Mouse (Mus musculus): ENCODE data around the gene Exoc2. TPM values are rescaled to one million over a fixed set of nuclear protein-coding genes. Genes with fewer than 3 reads are reported as not detected.

Gene Exoc2
- polyA plus RNA-seq, 1 experiment, result 10.2 TPM

DNA sequence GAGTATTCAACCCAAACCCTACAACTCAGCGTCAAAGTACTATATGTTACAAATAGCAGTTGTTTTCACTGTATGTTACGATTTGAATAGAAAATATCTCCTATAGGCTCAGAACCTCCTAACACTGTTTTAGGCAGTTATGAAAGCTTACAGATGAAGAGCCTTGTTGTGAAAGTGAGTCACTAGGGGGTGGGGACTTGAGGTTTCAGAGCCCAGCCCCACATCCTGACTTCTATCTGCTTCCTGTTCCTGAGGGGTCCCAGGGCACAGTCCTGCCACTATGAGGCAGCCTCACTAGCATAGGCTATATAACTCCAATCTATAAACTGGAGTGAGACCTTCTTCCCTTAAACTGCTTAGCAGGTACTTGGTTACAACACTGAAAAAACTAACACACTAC lies 1.8 kb downstream of the Exoc2 start:
- TF ChIP-seq CTCF (conservative IDR thresholded peaks at IDR 0.05; ENCODE audit: insufficient read depth, insufficient read length, low read depth, low read length) (no peak), POLR2A (IDR thresholded peaks at IDR 0.05; ENCODE audit: low read depth, low read length) (no peak)
- H3K27ac ChIP-seq (ENCODE audit: insufficient read depth, low read depth, low read length), result no peak overlapping the region
- no peak for DNase-seq
- no peaks in the 10 kb centered on the region for H3K27me3 ChIP-seq (replicated peaks; ENCODE audit: control insufficient read depth, insufficient read depth, low read length)
- H3K36me3 ChIP-seq (ENCODE audit: control insufficient read depth, insufficient read depth, low read length), result no peaks in the 10 kb centered on the region
- WGBS, result 85% methylated on average over 2 of the region's 2 CpGs
- peaks cover 3% of the 10 kb centered on the region; the same call in 1 of the 2 replicates for H3K4me1 ChIP-seq (ENCODE audit: control insufficient read depth, insufficient read depth, low read length)
- no peak overlapping the region for H3K4me3 ChIP-seq (ENCODE audit: insufficient read depth, low read depth, low read length)

DNA sequence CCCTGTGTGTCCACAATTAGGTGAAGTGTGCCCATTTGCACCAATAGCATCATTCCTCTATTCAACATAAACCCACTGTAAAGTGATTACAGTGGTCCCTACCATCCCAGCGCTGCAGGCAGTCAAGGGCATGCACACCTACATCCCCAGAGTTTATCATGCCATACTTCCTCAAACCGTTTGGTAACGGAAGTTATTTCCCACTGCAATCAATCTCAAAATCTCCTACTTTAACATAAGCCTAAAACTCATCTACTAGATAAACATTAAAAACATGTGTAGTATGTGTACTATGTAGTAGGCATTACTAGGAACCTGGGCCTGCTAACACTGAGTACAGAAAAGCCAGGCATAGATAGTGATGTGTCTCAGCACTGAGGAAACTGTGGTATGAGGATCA lies 2.8 kb downstream of the Exoc2 start:
- TF ChIP-seq CTCF (conservative IDR thresholded peaks at IDR 0.05; ENCODE audit: insufficient read depth, insufficient read length, low read depth, low read length), result no peak
- no peak for TF ChIP-seq POLR2A (IDR thresholded peaks at IDR 0.05; ENCODE audit: low read depth, low read length)
- Histone ChIP-seq H3K4me3 (ENCODE audit: insufficient read depth, low read depth, low read length) (no peak overlapping the region), H3K27ac (ENCODE audit: insufficient read depth, low read depth, low read length) (no peak overlapping the region), H3K4me1 (ENCODE audit: control insufficient read depth, insufficient read depth, low read length) (peaks cover 3% of the 10 kb centered on the region; the same call in 1 of the 2 replicates), H3K27me3 (replicated peaks; ENCODE audit: control insufficient read depth, insufficient read depth, low read length) (no peaks in the 10 kb centered on the region), H3K36me3 (ENCODE audit: control insufficient read depth, insufficient read depth, low read length) (no peaks in the 10 kb centered on the region)
- no peak for DNase-seq
- WGBS, result 76% methylated on average over 3 of the region's 3 CpGs

DNA sequence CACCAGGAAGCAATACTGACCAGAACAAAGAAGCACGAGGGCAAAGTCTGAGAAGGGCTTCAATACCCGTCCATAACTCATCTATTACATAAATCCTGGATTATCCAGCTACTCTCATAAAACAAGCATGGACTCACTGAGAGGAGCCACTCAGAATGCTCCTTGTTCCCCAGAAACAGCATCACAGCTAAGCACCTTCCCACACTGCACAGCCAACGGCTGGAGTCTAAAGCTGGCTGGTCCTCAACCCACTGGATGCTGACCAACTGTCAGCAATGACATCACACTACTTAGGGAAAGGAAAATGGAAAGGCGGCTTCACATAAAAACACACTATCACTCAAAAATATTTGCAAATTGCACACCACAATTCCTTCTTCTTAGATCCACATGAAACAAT lies 5.6 kb downstream of the Exoc2 start:
- WGBS, result 56% methylated on average over 4 of the region's 4 CpGs
- H3K4me3 ChIP-seq (ENCODE audit: insufficient read depth, low read depth, low read length), result no peak overlapping the region
- peaks cover 3% of the 10 kb centered on the region; the same call in 1 of the 2 replicates for H3K4me1 ChIP-seq (ENCODE audit: control insufficient read depth, insufficient read depth, low read length)
- no peaks in the 10 kb centered on the region for H3K36me3 ChIP-seq (ENCODE audit: control insufficient read depth, insufficient read depth, low read length)
- H3K27me3 ChIP-seq (replicated peaks; ENCODE audit: control insufficient read depth, insufficient read depth, low read length), result no peaks in the 10 kb centered on the region
- TF ChIP-seq POLR2A (IDR thresholded peaks at IDR 0.05; ENCODE audit: low read depth, low read length) (no peak), CTCF (conservative IDR thresholded peaks at IDR 0.05; ENCODE audit: insufficient read depth, insufficient read length, low read depth, low read length) (no peak)
- DNase-seq, result peak; percentile 14
- no peak overlapping the region for H3K27ac ChIP-seq (ENCODE audit: insufficient read depth, low read depth, low read length)

DNA sequence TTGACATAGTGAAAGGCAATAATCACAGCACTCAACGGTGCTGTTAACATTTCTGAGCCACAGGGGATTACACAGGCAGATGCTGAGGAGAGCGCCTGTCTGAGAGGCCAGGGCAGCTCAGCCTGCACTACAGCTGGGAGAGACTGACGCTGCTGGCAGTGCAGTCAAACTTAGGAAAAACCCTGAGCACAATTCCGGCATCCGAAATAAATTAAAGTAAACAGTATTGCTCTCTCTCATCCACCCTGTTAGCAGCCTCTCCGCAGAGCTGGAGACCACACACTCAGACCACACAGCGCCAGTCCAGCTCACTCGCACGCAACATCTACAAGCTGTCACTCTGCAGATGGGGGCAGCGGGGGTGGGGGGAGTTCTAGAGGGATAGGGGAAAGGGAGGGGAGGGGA lies 7.4 kb downstream of the Exoc2 start:
- no peak for TF ChIP-seq POLR2A (IDR thresholded peaks at IDR 0.05; ENCODE audit: low read depth, low read length)
- no peak for TF ChIP-seq CTCF (conservative IDR thresholded peaks at IDR 0.05; ENCODE audit: insufficient read depth, insufficient read length, low read depth, low read length)
- peaks cover 3% of the 10 kb centered on the region; the same call in 1 of the 2 replicates for H3K4me1 ChIP-seq (ENCODE audit: control insufficient read depth, insufficient read depth, low read length)
- DNase-seq, result no peak
- no peaks in the 10 kb centered on the region for H3K27me3 ChIP-seq (replicated peaks; ENCODE audit: control insufficient read depth, insufficient read depth, low read length)
- WGBS, result 50% methylated on average over 10 of the region's 10 CpGs
- H3K27ac ChIP-seq (ENCODE audit: insufficient read depth, low read depth, low read length), result no peak overlapping the region
- no peaks in the 10 kb centered on the region for H3K36me3 ChIP-seq (ENCODE audit: control insufficient read depth, insufficient read depth, low read length)
- H3K4me3 ChIP-seq (ENCODE audit: insufficient read depth, low read depth, low read length), result no peak overlapping the region

DNA sequence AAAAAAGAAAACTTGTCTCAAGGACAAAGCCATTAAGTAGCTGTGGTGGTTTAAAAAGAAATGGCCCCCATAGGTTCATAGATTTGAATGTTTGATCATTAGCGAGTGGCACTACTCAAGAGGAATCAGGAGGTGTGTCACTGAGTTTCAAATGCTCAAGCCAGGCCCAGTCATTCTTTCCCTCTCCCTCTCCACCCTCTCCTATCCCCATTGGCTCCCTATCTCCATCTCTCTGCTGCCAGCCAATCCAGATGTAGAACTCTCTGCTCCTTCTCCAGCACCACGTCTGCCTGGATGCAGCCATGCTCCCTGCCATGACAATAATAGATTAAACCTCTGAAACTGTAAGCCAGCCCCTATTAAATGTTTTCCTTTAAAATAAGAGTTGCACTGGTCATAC lies 12.0 kb downstream of the Exoc2 start:
- DNase-seq, result no peak
- Histone ChIP-seq H3K27me3 (replicated peaks; ENCODE audit: control insufficient read depth, insufficient read depth, low read length) (no peaks in the 10 kb centered on the region), H3K27ac (ENCODE audit: insufficient read depth, low read depth, low read length) (no peak overlapping the region), H3K4me3 (ENCODE audit: insufficient read depth, low read depth, low read length) (no peak overlapping the region), H3K36me3 (ENCODE audit: control insufficient read depth, insufficient read depth, low read length) (no peaks in the 10 kb centered on the region), H3K4me1 (ENCODE audit: control insufficient read depth, insufficient read depth, low read length) (no peaks in the 10 kb centered on the region; the same call in 1 of the 2 replicates)
- 83% methylated on average over 2 of the region's 2 CpGs for WGBS
- no peak for TF ChIP-seq CTCF (conservative IDR thresholded peaks at IDR 0.05; ENCODE audit: insufficient read depth, insufficient read length, low read depth, low read length)
- no peak for TF ChIP-seq POLR2A (IDR thresholded peaks at IDR 0.05; ENCODE audit: low read depth, low read length)

DNA sequence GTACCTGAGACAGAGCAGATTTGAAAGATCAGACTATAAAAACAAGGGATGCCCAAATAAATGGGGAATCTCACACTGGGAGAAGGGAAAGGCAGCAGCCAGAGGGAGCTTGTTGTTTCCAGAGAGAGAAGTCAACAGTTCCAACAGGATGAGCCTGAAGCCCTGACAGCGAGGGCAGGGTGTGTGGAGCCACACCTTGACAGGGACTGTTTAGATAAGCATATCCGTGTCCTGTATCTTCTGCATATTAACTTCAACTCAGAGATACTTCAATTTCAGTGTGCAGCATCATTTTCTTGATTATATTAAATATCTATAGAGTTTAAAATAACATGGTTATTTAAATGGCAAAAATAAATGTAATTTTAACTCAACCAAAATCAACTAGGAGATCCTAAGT lies 13.2 kb downstream of the Exoc2 start:
- DNase-seq, result no peak
- TF ChIP-seq POLR2A (IDR thresholded peaks at IDR 0.05; ENCODE audit: low read depth, low read length), result no peak
- TF ChIP-seq CTCF (conservative IDR thresholded peaks at IDR 0.05; ENCODE audit: insufficient read depth, insufficient read length, low read depth, low read length), result no peak
- Histone ChIP-seq H3K4me3 (ENCODE audit: insufficient read depth, low read depth, low read length) (no peak overlapping the region), H3K27ac (ENCODE audit: insufficient read depth, low read depth, low read length) (no peak overlapping the region), H3K27me3 (replicated peaks; ENCODE audit: control insufficient read depth, insufficient read depth, low read length) (no peaks in the 10 kb centered on the region), H3K36me3 (ENCODE audit: control insufficient read depth, insufficient read depth, low read length) (no peaks in the 10 kb centered on the region), H3K4me1 (ENCODE audit: control insufficient read depth, insufficient read depth, low read length) (no peaks in the 10 kb centered on the region; the same call in 1 of the 2 replicates)
- WGBS, result 89% methylated on average over 2 of the region's 2 CpGs

DNA sequence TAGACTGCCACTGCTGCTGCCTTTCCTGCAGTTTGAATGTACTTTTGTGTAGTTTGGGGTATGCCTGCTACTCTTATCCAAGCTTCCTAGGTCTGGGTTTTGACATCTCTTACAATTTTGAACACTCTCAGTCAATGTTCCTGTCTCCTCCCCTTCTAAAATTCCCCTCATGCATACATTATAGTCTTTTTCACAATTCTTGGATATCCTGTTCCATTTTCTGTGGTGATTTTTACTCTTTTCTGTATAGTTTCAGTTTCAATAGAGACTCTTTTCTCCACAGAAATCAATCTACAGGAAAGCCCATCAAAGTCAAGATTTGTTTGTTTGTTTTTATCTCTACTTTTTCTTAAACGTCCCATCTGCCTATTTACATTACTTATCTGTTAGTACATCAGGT lies 20.3 kb downstream of the Exoc2 start:
- WGBS, result 41% methylated on average over 1 of the region's 1 CpGs
- Histone ChIP-seq H3K36me3 (ENCODE audit: control insufficient read depth, insufficient read depth, low read length) (no peaks in the 10 kb centered on the region), H3K27ac (ENCODE audit: insufficient read depth, low read depth, low read length) (no peak overlapping the region), H3K4me1 (ENCODE audit: control insufficient read depth, insufficient read depth, low read length) (no peaks in the 10 kb centered on the region; the same call in 1 of the 2 replicates), H3K27me3 (replicated peaks; ENCODE audit: control insufficient read depth, insufficient read depth, low read length) (no peaks in the 10 kb centered on the region), H3K4me3 (ENCODE audit: insufficient read depth, low read depth, low read length) (no peak overlapping the region)
- DNase-seq, result no peak
- no peak for TF ChIP-seq POLR2A (IDR thresholded peaks at IDR 0.05; ENCODE audit: low read depth, low read length)
- no peak for TF ChIP-seq CTCF (conservative IDR thresholded peaks at IDR 0.05; ENCODE audit: insufficient read depth, insufficient read length, low read depth, low read length)

Data from kidney, adult 2 months (tissue).